Mouse (Mus musculus) frontal cortex, postnatal 36 days (tissue): ENCODE measurements around the gene Washc4.

Experiments
- DNase-seq, 2 experiments: peaks; one replicate each; pipeline ENCODE4 v3.0.0; 2022; ENCODE audit warnings: low spot score in 2 of 2

Washc4 gene

DNA sequence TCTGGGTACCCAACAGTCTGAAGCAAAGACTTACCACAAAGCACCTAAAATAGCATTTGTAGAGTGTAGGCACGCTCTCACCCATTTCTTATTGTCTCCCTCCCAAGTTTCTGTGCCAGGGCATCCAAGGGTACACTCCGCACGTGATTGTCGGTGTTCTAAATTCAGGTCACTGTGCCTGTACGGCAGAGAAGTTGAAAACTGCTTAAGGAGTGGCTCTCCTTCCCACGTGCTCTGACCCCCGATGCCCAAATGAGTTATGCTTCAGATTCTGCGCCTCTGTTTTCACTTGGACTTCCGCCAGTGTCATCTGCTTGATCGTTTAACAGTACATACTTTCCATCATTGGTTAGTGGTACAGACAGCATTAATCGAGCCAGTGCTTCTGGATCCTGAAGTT is 57.1 kb downstream of the Washc4 start:
- DNase-seq: peak in 1 of 2 experiments; percentile 20

DNA sequence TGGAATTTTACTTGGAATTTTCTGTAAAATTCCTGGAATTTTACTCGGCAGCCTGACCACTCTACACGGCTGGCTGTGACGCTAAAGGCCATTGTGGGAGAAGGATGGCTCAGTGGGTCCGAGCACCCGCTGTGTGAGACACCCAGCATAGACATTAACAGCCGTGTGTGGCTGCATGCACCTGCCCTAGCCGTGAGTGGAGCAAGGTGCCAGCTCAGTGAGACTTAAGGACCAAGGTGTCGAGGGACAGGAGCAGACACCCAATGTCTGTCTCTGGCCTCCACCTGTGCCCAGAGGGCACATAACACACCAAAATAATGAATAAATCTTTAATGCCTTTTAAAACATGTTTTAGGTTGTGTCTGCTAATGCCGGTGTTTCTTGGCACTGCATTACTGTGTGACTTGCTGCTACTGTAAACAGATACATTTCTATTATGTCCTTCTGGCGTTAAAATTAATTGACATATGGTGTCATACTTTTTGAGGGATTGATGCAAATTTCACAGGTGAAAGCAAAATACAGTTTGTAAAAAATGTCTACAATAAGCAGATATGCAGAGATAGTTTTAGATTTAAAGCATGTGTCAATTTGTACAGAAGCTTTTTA is 60.5 kb downstream of the Washc4 start:
- no peak for DNase-seq

DNA sequence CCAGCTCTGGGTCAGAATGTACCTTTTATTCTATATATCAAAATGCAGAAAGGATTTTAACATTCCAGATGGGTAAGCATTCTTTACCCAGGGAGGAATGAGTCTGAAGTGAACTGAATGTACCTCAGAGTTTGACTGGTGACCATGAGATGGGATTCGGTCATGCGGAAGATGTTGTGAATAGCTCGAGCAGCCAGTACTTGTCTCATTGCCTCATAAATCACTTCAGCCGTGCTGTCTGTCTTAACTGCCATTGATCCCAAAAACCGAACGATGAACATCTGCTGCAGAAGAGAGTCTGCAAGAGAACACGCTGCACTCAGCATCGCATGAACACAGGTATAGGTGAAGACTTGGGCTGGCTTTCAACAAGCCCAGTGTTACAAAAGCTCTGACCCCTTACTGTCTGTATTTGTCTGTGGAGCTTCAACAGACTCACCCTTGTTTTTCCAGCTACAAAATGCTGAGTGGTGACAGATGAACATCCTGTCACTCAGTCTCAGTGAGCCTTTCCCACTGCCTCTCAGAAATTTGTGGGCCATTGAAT is 62.2 kb downstream of the Washc4 start:
- DNase-seq: no peak

DNA sequence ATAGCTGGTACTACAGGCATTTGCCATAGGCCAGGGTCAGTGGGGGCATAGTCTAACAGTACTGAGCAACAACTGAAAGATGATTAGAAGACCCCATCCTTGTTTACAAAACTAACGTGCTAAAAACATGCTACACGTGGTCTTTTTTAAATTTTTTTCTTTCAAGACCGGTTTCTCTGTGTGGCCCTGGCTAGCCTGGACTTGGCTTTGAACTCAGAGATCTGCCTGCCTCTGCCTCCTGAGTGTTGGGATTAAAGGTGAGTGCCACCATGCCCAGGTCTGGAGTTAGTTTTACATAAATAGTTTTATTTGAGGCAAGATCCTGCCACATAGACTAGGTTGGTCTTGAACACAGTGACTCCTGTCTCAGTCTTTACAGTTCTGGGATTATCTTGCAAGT is 63.6 kb downstream of the Washc4 start:
- DNase-seq: no peak

DNA sequence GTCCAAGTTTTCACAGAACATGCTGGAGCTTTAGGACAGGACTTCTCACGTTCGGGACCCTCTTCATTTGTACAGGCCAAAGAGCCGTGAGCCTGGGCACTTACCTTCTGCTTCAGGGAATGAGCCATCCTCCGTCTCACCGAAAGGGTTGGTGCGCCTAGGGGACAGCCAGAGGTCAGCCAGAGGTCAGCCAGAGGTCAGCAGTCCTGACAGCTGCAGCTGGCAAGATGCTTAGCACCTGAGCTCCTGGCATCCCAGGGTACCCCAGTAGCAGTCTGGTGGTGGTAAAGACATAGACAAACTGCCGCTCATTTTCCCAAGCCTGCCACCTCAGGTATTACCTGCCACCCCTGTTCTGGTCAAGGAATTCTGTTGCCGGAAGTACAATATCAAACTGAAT is 65.0 kb downstream of the Washc4 start:
- DNase-seq: no peak

DNA sequence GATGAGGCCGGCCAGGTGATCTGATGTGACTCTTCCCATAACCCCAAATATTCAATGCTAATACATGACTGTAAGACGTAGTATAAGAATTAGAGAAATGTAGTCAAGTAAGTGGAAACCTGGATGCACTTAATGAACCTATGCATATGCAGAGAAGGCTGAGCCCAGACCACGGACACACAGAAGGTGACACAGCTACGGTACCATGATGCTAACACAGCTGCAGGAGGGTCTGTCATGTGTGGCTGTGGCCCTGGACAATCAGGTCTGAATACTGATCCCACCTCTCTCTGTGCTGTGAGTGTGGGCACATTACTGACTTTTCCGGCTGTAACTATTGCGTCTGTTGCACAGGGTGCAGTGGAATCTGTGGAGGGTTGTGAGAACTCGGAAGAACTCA is 67.0 kb downstream of the Washc4 start:
- no peak for DNase-seq

DNA sequence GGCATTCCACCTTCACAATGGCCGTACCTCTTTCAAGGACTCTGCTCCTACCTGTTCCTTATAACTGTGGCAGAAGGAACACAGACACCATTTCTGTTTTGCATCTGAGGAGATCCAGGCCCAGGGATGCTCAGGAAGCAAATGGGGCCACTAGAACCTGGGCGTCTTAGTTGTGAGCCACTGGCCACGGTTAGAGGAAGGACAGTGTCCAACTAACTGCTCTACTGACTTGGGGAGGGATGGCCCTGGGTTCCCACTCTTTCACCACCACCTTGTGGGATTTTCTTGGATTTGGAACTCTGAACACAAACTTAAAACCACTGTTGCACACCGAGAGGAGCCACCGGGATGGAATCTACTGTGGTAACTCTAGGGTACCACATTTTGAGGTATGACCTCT is 68.3 kb downstream of the Washc4 start:
- no peak for DNase-seq

DNA sequence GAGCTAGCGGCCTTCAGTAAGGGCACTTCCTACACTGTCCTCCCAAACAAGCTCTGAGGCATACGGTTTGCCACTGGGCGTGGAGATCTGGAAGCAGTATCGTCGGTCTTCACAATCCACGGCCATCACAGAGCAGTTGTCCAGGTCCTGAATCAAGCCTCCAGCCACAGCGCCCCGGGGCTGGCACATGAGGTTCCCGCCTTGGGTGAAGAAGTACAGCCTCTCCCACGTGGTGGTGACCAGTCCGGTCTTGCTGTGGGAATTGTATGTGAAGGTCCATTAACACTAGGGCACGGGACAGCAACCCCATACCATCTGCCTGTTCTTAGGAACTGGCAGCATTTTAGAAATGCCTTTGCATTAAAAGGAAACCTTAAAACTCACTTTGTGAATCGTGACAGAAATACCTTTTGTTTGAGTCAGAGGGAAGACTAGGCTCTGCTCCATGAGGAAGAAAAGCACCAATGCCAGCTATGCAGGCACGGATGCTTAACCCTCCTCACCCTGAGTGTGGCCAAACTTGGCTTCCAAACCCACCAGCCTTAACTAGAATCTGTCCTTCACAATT is 69.2 kb downstream of the Washc4 start:
- no peak for DNase-seq

DNA sequence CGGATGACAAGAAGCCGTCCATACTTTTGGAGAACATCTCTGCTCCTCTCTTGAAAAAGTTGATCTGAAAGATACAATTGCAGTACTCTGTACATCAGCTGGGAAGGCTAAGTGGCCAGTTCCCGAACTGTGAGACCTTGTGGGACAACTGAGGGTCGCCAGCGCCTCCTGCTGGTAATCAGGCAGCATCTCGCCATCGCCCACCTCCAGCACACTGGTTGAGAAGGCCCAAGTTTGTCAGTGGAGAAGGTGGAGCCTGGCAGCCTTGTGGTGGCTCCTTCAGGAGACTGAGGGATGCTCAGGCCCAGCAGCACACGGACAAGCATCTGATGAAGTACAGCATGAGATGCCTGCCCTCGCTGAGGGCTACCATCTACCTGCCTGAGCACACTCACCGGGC is 73.8 kb downstream of the Washc4 start:
- DNase-seq: no peak

DNA sequence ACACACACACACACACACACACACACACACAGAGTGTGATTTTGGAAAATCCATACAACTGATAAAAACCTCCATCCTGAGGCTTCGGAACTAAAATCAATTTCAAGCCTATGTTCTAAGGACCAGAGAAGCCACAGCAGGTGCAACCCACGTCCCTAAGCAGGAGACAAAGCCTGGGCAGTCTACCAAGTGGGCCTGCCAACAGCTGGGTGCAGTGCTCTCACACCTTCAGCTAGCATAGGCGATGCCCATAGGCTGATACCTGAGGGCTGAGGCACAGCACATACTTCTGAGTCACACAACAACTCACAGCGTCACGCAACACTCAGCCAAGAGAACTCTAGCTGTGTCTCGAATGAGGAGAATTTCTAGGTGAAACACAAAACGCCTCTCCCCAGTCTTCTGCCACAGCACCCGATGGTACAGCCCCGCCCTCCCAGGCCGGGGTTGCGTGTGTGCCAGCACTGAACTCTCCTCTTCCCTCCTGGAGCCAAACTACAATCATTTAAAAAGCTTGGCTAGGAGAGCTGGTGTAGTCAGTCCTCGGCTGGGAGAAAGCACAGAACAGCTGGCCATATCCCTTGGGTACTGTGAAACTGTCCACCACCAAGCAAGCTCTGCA is 75.4 kb downstream of the Washc4 start:
- DNase-seq: peak in 1 of 2 experiments; percentile 18

DNA sequence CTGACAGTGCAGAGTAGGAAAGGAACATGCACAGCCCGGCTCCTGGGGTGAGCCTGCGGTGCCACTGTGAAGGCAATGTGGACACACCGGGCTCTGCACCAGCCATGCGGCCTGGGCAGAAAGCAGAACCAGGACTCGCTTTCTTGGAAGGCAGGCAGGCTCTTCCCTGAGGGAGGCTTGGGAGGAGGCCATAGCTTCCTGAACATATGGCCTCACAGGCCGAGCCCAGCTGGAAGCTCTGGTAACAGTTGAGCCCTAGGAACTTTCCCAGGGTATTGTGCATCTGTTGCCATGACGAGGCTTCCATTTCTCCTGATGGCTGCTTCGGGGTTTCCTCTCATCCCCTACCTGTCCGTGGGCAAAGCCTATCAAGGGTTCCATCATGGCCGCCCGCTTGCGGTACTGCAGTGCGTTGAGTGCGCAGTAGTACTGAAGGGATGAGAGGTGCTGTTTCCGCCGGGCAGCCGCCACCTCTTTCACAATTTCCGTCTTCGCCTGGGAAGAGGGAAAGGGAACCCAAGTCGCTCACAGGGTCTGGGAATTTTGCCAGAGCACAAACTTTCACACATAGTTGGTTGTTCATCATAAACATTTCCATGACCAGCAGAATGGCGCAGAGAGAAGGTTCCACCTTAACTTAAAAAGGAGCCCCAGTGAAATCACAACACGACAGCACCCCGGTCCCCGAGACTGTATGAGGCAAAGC is 77.0 kb downstream of the Washc4 start:
- no peak for DNase-seq

DNA sequence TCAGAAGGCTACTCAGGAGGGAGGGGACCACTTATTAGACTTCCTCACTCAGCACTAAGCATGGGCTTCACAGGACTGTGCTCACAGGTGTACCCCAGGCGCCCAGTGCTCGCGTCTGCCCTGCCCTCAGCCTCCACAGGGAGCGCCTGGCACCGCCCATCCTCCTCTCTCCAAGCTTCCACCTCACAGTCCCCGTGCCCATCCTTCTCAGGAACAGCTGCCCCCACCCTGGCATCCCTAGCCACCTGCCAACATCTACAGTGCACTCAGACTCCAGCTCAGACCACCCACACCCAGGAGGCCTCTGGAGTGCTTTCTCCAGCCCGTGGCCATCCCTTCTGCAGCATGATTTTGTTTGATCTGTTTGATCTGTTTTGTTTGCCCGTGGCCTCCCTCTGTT is 80.5 kb downstream of the Washc4 start:
- DNase-seq: no peak

DNA sequence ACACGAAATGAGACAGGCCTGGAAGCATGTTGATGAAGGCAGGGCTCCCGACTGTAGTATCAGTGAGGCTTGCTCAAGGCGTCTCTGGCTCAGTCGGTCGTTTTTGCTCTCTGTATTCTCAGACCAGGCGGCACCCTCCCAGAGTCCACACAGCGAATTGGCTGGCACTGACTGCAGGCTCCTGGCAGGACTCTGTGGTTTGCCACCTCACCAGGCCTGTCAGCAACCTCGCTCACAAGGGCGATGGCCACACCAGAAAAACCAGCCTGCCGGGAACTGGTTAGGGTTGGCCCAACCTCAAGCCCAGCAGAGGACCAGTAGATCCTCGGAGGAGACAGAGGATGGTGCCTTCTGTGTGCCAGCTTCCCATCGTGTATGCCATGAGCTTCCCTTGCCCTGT is 81.3 kb downstream of the Washc4 start:
- no peak for DNase-seq

DNA sequence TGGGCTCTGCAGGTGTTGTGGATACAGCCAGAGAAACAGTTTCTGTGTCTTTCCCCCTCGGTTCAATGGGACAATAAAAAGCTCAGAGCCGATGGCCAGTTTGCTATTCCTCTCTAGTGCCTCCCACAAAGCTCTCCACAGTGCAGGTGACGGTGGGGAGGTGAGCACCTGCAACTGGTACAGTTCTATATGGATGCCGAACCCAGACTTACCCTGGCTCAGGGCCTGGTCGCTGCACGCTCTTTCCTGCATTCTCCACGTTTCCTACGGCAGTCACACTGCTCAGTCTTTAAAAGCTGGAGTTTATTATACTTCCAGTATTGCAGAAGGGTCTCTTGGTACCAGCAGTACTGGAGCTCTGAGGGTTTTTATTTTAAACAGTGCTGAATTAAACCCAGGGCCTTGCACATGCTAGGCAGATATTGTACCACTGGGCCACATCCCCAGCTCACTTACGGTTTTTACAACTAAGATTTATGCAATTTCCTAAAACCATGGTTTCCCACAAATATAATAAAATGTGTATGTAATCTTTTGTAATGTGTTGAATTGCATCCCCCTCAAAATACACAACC is 83.6 kb downstream of the Washc4 start:
- DNase-seq: no peak

DNA sequence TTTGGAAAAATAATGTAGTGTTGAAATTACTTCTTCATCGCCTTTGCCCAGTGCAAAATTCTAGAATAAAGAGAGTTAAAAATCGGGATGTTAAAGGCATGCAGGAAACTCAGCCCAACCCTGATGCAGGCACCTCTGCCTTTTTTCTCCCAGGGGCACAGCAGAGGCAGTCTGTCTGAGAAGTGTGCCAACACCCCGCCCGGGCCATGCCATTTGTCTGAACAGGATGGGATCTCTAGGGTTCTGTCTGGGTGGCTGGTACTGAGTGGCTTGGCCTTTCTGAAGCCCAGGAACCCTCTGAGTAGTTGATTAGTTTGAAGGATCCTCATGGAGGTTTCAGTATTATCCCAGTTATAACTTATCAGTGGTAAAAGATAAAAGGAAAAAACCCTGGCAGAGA is 84.7 kb downstream of the Washc4 start:
- DNase-seq: no peak

DNA sequence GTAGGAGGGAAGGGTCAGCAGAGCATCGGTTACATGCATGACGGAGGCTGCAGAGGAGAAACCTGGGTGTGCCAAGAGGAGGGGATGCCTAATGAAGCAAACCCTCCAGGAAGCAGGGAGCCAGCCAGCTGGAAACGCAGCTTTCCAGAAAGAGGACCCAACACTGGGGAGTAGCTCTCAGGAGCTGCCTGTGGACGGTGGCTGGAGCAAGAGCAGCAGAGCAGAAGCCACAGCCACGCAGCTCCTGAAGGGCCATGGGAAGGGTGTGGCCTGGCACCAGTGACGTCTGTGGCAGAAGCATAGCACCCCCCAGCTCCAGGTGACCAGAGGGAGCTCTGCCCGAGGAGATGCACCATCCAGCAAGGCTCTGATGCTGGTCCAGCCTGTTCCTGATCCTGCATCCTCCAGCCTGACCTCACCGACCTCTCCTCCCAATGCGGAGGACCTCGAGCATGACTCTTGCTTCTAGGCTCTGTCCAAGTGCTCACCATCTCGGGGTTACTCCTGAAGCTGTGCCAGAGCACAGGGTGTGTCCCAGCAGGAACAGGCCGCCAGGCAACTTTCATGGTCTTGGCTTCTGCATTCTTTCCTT is 85.7 kb downstream of the Washc4 start:
- no peak for DNase-seq

DNA sequence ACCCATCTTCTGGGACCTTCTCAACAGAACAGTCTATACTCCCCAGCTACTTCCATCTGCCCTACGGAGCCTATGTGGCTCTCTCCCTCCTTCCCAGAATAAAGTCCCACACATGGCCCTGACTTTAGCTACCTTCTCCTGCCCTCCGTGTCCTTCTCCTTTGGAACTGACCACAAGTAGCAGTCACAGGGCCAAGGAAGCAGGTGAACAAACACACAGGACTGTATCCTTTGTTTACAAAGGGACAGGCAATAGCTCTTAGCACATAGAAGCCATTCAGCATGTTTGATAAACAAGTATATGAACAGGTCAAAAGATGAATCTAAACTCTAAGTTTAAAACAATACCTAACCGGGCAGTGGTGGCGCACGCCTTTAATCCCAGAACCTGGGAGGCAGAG is 86.3 kb downstream of the Washc4 start:
- no peak for DNase-seq

DNA sequence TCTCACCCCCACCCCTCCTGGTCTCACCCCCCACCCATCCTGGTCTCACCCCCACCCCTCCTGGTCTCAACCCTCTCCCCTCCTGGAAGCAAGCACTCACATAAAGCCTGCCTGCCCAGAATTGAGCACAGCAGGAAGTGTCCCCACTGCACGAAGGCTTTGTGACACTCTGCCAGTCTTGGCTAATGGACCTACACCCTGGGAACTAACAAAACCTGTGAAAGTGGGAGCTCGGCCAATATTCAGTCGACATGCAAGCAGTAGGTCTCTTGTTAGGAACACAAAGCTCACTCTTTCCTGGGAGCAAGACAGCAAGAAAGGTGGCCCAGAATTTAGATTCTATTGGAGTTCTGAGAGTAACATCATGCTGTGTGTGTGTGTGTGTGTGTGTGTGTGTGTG is 87.3 kb downstream of the Washc4 start:
- DNase-seq: peak in 1 of 2 experiments; percentile 45

DNA sequence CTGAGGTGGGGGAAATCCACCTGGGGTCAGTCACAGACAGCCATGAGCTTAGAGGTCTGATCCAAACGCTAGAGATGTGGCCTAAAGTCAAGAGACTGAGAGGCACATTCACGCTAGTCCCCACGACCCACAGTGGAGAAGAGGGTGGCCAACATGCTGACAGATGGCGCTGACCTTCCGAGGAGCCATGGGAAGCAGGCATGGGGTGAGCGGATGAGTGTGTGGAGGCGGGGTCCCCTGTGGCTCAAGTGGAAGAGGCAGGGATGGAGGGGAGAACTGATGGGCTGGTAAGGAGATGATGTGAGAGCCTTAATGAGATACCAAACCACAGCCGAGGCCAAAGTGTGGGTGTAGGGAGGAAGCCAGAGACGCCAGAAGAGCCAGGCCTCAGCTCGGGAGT is 88.2 kb downstream of the Washc4 start:
- no peak for DNase-seq

DNA sequence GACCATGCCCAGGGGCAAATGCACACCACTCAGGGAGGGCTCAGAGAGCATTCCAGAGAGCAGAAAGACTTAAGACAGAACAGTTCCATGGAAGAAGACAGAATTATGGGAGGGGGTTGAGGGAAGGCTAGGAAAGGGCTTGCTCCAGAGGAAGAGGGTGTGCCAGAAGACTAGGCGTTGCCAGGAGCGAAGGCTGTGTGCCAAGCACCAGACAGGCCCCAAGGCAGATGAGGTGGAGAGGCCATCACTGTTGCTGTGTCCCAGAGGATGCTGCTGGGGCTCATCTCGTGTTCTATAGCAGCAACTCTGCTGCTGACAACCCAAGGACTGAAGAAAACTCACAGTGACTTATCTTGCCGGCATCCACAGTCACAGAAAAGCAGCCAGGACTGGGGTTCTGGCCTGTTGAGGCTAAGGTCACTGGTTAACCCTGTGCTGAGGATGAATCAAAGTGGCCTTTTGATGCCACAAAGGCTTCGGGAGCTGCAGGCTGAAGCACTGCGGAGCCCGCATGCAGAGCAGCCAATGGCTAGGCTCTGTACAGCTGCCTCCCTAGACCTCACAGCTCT is 89.3 kb downstream of the Washc4 start:
- no peak for DNase-seq

DNA sequence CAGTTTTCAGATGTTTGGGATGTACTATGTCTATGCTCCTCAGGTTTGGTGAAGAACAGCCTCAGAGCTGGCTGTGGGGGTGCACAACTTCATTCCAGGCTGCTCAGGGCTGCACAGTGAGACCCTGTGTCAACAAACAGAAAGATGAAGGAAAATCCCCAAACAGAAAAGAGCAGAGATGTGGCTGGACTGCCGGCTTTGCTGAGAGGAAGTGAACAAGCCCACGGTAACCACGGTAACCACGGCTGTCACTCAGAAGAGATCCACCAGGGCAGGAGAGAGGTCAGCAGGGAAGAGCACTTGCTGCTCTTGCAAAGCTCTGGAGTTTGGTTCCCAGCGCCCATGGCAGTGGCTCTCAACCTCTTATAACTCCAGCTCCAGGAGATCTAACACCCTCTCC is 90.9 kb downstream of the Washc4 start:
- no peak for DNase-seq

DNA sequence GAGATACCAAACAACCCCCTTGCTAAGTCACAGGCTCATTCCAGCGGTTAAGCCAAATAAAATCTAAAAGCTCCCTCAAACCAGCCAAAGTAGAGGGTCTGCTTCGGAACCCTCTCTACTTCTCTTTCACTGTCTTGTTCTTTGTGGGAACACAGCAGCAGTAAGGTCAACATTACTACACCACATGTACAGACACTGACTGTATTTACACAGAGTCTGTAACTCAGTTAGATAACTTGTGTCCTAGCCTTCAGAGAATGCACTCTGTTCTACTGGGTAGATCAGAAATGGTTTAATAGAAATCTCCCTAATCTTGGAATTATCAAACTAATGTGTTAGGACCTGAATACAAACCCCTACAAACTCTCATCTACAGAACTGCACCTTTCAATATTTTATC is 92.6 kb downstream of the Washc4 start:
- DNase-seq: no peak
